Mouse (Mus musculus) kidney, adult 2 months (tissue): ENCODE results near the gene Nemf.

ENCODE experiments used
- CTCF ChIP-seq: fragments of 200-500 bp; conservative IDR thresholded peaks from 2 replicates; pipeline ENCODE4 v1.5.1; 2011; ENCODE audit warnings: low read depth, mild to moderate bottlenecking, control low read depth, low read length, moderate library complexity, mixed read lengths; ENCODE audit not compliant: insufficient read depth, insufficient read length
- POLR2A ChIP-seq: fragments of 200-500 bp; IDR thresholded peaks from one replicate; pipeline ENCODE4 v1.6.1; 2011; ENCODE audit warnings: low read depth, low read length, control low read depth

GRCm38 (mm10) chr12:69400871-69401286 is 43.9 kb upstream of the Nemf start:
- no peak for TF ChIP-seq CTCF
- TF ChIP-seq POLR2A = no peak
